27 mouse cellular contexts compared by ENCODE assay signal in the genomic region with DNA sequence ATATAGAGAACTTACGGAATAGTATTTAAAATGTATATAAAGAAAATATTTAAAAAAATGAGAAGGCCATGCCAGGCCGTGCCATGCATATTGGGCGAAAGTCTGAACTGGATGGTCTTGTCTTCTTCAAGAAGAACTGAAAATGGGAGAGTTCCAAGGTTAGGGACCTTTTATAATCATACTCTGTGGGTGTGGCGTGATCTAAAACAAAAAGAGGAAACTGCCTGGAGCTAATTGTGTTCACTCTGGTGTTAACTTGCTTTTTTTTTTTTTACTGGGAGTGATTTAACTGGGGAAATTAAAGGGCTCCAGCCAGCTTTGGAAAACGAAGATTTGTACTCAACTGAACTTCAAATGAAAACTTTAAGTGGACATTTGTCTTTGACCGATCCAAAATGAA.
DNase-seq lines count a peak whose midpoint lies in the region; ATAC-seq and TF ChIP-seq lines count a peak whose summit lies in the region.
"Had no signal": no experiment of that assay in that cellular context is flagged by ENCODE, and none has a peak within 500 bp of the region (broad histone marks: within the 10 kb centered on the region; RNA-seq: fewer than 3 reads in every experiment).

No protein-coding gene starts in this region.

- H3K27ac ChIP-seq in MEL (ENCODE audit: control insufficient read depth, low read depth, low read length), result no peak overlapping the region
- H3K27ac ChIP-seq: embryonic facial prominence, embryonic 13.5 days; embryonic facial prominence, embryonic 15.5 days; forebrain, embryonic 10.5 days; forebrain, embryonic 12.5 days had no signal

- H3K4me3 ChIP-seq in MEL (ENCODE audit: control insufficient read depth in 1 of 2, insufficient read depth in 1 of 2, low read depth in 2 of 2, low read length in 2 of 2), result no peak overlapping the region
- H3K4me3 ChIP-seq: embryonic facial prominence, embryonic 13.5 days; embryonic facial prominence, embryonic 15.5 days; erythroblast, embryonic 14.5 days; forebrain, embryonic 10.5 days; forebrain, embryonic 12.5 days had no signal

- no peaks in the 10 kb centered on the region for H3K79me2 ChIP-seq in MEL (ENCODE audit: control insufficient read depth, insufficient read depth, low read length, poor library complexity)

- H3K9me3 ChIP-seq in MEL (replicated peaks; ENCODE audit: insufficient read depth, low read length), result no peaks in the 10 kb centered on the region
- H3K9me3 ChIP-seq: embryonic facial prominence, embryonic 13.5 days; embryonic facial prominence, embryonic 15.5 days; forebrain, embryonic 10.5 days; forebrain, embryonic 12.5 days; G1E had no signal

- no peak for TF ChIP-seq CTCF in MEL (IDR thresholded peaks at IDR 0.05 in 2 of 3, conservative IDR thresholded peaks at IDR 0.05 in 1 of 3; ENCODE audit: control insufficient read depth in 1 of 3, insufficient read depth in 1 of 3, low read depth in 2 of 3, low read length in 3 of 3, poor library complexity in 1 of 3, severe bottlenecking in 1 of 3)

- TF ChIP-seq EP300 in MEL (IDR thresholded peaks at IDR 0.05; ENCODE audit: low read depth in 1 of 2, low read length in 2 of 2), result no peak

- ATAC-seq in megakaryocyte, adult 5-6 weeks (ENCODE audit: poor library complexity, severe bottlenecking), result peak; percentile 84
- ATAC-seq: CD4-positive, CD25-positive, alpha-beta regulatory T cell, adult 4 months; forebrain, embryonic 14.5 days; forebrain, embryonic 16.5 days had no signal

- no peak overlapping the region for H3K9ac ChIP-seq in MEL (ENCODE audit: control insufficient read depth, low read depth, low read length, poor library complexity, severe bottlenecking)
- H3K9ac ChIP-seq: embryonic facial prominence, embryonic 13.5 days; embryonic facial prominence, embryonic 15.5 days; forebrain, embryonic 12.5 days had no signal

- TF ChIP-seq RAD21 in MEL (IDR thresholded peaks at IDR 0.05; ENCODE audit: low read depth, low read length), result no peak; the same call in 1 of the 2 replicates

- no peaks in the 10 kb centered on the region for H3K27me3 ChIP-seq in MEL (ENCODE audit: control insufficient read depth in 1 of 2, insufficient read depth in 2 of 2, low read length in 2 of 2)
- H3K27me3 ChIP-seq: CH12.LX; embryonic facial prominence, embryonic 13.5 days; embryonic facial prominence, embryonic 15.5 days; forebrain, embryonic 12.5 days had no signal

- no peak for TF ChIP-seq POLR2A in MEL (IDR thresholded peaks at IDR 0.05; ENCODE audit: control insufficient read depth in 1 of 2, insufficient read depth in 1 of 2, low read depth in 1 of 2, low read length in 2 of 2, poor library complexity in 1 of 2)

- no peaks in the 10 kb centered on the region for H3K4me1 ChIP-seq in MEL (ENCODE audit: control insufficient read depth in 1 of 2, insufficient read depth in 2 of 2, low read length in 2 of 2)
- H3K4me1 ChIP-seq: embryonic facial prominence, embryonic 13.5 days; embryonic facial prominence, embryonic 15.5 days; forebrain, embryonic 10.5 days; forebrain, embryonic 12.5 days had no signal

- H3K36me3 ChIP-seq in MEL (ENCODE audit: control insufficient read depth in 1 of 2, insufficient read depth in 2 of 2, low read length in 2 of 2), result no peaks in the 10 kb centered on the region
- H3K36me3 ChIP-seq: embryonic facial prominence, embryonic 13.5 days; embryonic facial prominence, embryonic 15.5 days; forebrain, embryonic 10.5 days; forebrain, embryonic 12.5 days; G1E had no signal

- DNase-seq in heart, adult 11 months, result peak; percentile 78
- no peak for DNase-seq in heart, postnatal 36 days
- peak; percentile 53 for DNase-seq in MEL (ENCODE audit: low read depth, low spot score)
- peak; percentile 7 for DNase-seq in skeletal muscle tissue, adult 2 months (ENCODE audit: low read depth, low spot score)
- no peak for DNase-seq in spleen, postnatal 4 days (ENCODE audit: low spot score in 2 of 2)
- no peak for DNase-seq in embryo, embryonic 10 days (ENCODE audit: low spot score)
- DNase-seq: adrenal gland, adult 8-10 months; adrenal gland, postnatal 14 days; adrenal gland, postnatal 36 days; B cell, adult 2 months; cerebellum, adult 11-12 months; cerebellum, adult 2 months; cerebellum, adult 9-10 months; cerebellum, postnatal 10 days; cerebellum, postnatal 25 days; embryo, embryonic 11 days had no signal

- intact Hi-C loops in heart, postnatal 36 days (cut with DNase I), result no loop called here

TF ChIP-seq in MEL, 35 proteins besides CTCF, POLR2A, EP300 and RAD21:
- no peak for TF ChIP-seq RCOR1 (IDR thresholded peaks at IDR 0.05; ENCODE audit: low read depth, low read length)
- TF ChIP-seq ZNF384 (IDR thresholded peaks at IDR 0.05; ENCODE audit: low read depth, low read length), result peak; percentile 91
- peak; percentile 12; the same call in 1 of the 2 replicates for TF ChIP-seq SMC3 (IDR thresholded peaks at IDR 0.05; ENCODE audit: low read depth, low read length)
- no peak for TF ChIP-seq USF2 (IDR thresholded peaks at IDR 0.05; ENCODE audit: borderline replicate concordance in 1 of 2, insufficient read depth in 1 of 2, low read depth in 1 of 2, low read length in 2 of 2)
- 0 out of 2 replicates have a peak, but pooled peaks have one; percentile 5 for TF ChIP-seq ZC3H11A (IDR thresholded peaks at IDR 0.05; ENCODE audit: low read depth, low read length)
- no peak for TF ChIP-seq CHD1 (IDR thresholded peaks at IDR 0.05; ENCODE audit: low read depth, low read length)
- TF ChIP-seq E2F4 (IDR thresholded peaks at IDR 0.05; ENCODE audit: borderline replicate concordance, low read depth, low read length), result no peak
- no peak for TF ChIP-seq POLR2AphosphoS2 (IDR thresholded peaks at IDR 0.05; ENCODE audit: low read length)

Comparison
In these comparisons a context has a peak if more than half of its experiments do, and no peak if none do; other contexts are left out.
1. DNase-seq: peak in heart, adult 11 months (single experiment), MEL (single experiment) and skeletal muscle tissue, adult 2 months (single experiment); none in heart, postnatal 36 days (0 of 2), spleen, postnatal 4 days (0 of 2) and embryo, embryonic 10 days (single experiment).